Mouse (Mus musculus) urinary bladder, postnatal 25 days (tissue): Measurements from ENCODE around the gene Pecam1.
"Not testable (repeated sequence)": the region's sequence is repeated elsewhere in the genome, so short reads cannot be mapped to it uniquely, and the experiment has no call there.

ENCODE experiments used
- DNase-seq: peaks from one replicate; pipeline ENCODE4 v3.0.0; 2022; ENCODE audit warnings: low spot score

Gene Pecam1

GRCm38 (mm10) chr11:106750121-106750751 is at the start of gene Pecam1:
Gene Pecam1 (minus strand): TSS chr11:106750628.
- no peak for DNase-seq

DNA sequence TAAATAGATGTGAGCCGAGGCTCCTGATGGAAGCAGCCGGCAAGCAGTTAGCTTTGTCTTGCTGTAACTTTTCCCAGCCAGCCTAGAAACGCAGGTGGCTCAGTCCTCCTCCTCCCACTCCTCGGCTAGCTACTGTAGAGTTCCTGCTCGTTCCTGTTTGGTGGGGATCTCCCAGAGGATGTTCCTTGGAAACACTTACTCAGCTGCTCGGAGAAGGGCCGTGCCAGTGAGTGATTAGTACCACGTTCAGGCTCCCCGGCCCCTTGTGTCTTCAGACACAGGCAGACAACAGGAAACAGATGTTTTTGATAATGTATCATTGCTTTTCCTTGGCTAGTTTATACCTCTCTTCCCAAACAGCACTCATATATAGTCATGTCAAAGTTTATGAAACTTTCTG is 45.3 kb upstream of the Pecam1 start:
- no peak for DNase-seq

DNA sequence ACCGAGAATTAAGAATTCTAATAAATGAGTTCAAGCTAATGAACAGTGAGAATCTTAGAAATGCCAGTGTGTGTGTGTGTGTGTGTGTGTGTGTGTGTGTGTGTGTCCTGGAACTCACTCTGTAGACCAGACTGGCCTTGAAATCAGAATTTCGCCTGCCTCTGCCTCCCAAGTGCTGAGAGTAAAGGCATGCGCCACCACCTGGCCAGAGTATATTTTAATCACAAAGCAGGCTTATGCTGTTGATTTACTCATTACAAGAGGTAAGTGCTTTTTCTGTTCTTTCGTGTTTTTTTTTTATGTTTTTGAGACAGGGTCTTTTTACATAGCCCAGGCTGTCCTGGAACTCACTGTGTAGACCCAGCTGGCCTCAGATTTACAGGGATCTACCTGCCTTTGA is 43.4 kb upstream of the Pecam1 start:
- no peak for DNase-seq

DNA sequence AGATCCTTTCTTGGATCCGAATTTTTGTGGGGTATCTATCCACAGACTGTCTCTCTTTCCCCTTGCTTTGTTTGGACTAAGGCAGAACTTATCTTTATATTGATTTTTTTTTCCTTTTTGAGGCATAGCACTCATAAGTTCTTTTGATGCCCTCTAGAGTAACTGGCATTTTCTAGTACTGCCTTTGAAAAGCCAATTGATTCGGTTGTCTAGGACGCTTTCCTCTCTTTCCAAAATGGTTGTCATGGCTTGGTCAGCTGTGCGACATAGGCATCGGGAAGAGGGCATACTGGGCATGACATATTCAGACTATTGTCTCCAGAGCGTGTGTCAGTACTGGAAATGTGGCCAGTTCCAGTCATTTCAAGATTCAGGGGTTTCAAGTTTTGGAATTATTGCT is 39.2 kb upstream of the Pecam1 start:
- no peak for DNase-seq

GRCm38 (mm10) chr11:106788775-106789459 is 38.5 kb upstream of the Pecam1 start, which contains the start of the genes Ddx5 and Cep95:
Gene Ddx5 (minus strand): TSS chr11:106789185.
Gene Cep95 (plus strand): TSS chr11:106789252.
- DNase-seq, result peak; percentile 92

DNA sequence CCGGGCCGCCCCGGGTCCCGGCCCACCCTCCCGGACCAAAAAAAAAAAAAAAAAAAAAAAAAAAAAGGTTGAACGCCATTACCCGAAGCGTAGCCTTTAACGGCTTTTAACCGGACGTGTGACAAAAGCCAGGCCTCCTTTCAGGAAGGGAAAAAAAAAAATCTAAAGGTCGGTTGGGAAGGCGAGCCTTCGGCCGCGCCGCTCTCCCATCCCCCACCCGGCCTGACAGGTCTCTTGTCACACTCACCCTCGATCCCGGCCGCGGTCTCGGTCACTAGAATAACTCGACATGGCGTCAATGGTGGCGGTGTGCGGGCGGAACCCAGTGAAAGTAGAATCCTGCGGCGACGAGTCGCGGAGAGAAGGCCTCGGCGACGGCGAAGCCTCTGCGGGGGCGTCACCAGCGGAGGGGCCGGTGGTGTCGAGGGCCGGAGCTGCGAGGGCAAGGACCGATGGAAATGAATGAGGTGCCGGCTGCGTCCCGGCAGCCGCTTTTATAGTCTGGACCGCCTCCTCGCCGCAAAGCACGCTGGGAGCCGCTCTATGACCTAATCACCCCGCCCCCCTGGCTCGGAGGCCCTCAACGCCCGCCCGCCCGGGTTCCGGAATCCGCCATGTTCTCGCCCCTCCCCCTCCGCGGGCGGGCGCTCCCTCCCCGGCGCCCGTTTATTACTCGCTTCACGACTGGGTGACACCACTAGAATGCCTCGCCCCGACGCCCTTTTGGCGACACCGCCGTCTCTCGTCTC is 37.8 kb upstream of the Pecam1 start:
- peak; percentile 99 for DNase-seq

DNA sequence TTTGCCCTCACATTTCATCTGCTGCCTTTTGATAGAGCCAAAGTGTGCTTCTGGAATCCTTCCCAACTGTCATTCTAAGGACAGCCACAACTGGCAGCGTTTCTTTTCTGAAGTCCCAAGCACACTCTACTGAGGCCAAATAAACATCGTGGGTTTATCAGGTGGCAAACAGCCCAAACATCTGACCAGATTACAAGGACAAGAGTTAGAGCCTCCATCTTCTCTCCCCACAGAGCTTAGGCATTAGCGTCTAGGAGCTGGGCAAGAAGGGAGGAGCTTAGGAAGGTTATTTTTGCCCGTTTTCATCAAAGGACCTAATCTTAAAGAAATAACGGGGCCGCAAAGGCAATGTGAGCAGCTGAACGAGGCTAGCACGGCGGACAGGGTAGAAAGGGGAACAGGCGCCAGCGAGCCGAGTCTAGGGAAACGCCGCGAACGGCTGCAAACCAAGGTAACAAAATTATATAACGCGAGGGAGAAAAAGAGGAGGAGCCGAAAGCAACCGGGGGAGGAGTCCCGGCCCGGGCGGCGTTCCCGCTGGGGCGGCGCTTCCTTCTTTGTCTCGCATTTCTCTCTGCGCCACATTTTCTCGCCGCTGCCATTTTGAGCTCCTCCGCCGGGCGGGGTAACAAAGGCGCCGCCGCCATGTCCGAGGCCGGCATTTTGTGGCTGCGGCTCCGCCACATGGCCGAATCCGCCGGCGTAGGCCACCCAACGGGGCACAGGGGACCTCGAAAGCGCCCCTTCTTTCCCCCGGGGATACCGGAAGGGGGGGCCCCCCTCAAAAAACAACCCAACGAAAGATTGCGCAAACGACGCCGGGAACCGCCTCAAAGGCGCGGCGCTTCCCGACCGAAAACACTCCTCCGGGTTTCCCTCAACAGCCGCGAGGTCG is 37.0 kb upstream of the Pecam1 start:
- DNase-seq, result peak; percentile 81

DNA sequence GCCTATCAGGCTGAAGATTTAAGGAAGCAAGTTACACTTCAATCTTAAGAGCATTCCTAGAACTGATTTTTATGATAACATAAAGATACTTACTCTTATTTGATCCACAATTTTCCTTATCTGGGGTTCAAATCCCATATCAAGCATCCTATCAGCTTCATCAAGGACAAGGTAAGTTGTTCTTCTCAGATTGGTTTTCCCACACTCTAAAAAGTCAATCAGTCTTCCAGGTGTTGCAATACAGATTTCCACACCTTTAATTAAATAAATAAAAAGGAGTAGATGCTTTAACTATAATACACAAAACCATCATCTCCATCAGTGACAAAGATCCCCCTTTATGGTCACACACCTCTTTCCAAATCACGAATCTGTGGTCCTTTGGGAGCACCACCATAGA is 34.6 kb upstream of the Pecam1 start:
- no peak for DNase-seq

GRCm38 (mm10) chr11:106784476-106784875 is 34.0 kb upstream of the Pecam1 start:
- DNase-seq, result no peak

DNA sequence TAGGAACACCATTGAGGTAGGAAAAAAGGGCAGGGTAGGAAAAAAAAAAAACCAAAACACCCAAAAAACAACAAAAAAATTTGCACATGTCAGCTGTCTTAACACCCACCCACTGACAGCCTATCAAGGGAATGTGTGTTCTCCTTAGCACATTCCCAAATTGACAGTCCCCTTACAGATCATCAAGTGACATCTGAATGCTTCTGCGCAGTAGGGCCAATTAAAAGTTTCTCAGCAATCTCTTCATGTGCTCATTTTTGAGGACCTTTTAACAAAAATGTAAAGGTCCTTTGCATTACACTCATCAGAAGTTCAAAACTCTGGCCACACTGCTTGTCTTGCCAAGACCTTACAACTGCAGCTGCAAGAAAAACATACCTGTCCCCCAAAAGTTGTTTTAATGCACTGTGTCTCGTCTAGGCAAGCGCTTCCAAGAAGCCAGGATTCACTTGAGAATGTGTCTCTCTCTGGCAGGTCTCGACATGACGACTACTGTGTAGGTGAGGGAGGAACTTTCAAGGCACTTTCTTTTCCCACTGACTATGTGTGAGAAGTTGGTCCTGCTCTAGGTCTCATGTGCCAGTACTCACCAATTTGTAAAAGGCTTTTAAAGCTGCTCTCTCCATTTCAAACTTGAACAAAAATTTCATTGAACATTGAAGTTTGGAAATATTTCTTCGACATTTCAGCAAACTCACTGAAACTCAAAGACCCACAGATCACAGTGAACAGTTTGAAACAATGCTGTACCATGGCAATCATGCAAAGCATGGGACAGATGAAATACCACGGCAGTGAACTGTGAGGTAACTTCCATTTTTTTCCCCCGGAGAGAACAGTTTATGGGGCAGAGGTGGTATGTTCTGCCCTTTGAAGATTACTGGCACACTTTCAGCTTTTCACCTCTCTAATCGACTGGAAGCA is 32.7 kb upstream of the Pecam1 start:
- no peak for DNase-seq

- not testable (repeated sequence) for DNase-seq
These were observed 31.8 kb upstream of the Pecam1 start for GRCm38 (mm10) chr11:106782271-106782670.

- DNase-seq, result no peak
These were observed 30.3 kb upstream of the Pecam1 start for GRCm38 (mm10) chr11:106780590-106781220.

- no peak for DNase-seq
These were observed 29.6 kb upstream of the Pecam1 start for GRCm38 (mm10) chr11:106780089-106780425.

GRCm38 (mm10) chr11:106779388-106780088 is 29.1 kb upstream of the Pecam1 start, which contains the start of gene Polg2:
Gene Polg2 (minus strand): TSS chr11:106779537.
- DNase-seq, result peak; percentile 88

DNA sequence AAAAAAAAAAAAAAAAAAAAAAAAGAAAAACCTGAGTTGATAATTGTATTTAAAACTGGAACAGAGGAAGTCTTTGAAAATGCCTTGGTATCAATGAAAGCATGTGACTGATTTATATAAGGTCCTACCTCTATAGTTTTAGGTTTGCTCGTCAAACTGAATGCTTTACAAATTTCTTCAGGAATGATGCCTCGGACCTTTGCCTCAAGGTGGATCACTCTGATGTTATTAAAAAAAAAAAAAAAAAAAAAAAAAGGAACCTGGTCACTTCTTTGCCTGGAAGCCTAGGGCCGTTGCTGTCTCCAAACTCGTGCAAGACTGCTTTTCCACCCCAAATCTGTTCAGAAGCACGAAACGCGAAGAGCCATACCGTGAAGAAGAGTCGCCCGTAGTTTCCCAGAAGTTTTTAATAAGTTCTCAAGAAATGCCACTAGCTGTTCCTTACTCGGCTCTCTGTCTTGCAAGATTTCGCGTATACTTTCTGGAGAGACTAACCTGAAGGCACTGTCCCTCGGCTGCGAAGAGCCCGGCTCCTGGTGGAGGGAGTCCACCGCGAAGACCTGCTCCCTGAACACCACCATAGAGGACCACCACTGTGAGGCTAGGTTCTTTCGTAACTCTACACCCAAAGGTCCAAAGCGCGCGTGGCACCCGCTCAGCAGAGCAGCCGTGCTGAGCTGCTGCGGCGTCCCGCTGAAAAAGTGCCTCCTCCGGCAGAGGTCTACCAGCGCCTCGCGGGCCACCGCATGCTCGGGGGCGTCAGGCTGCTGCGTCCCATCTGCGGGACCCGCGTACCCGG is 28.4 kb upstream of the Pecam1 start:
- no peak for DNase-seq

DNA sequence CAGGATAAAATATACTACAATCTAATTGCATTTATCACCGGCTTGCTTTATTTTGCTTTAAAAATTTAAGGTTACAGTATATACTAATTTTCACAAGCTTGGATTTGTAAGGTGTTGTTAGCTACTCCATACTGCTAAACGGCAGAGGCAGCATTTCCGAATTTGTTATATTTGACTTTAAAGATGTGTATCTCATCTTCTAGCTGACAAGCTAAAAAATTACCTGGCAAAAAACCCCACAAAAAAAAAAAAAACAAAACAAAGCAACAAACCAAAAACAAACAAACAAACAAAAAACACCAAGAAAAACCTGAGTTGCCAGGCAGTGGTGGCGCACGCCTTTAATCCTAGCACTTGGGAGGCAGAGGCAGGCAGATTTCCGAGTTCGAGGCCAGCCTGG is 27.7 kb upstream of the Pecam1 start:
- DNase-seq, result no peak

- no peak for DNase-seq
These were observed 27.0 kb upstream of the Pecam1 start for GRCm38 (mm10) chr11:106777395-106777794.

DNA sequence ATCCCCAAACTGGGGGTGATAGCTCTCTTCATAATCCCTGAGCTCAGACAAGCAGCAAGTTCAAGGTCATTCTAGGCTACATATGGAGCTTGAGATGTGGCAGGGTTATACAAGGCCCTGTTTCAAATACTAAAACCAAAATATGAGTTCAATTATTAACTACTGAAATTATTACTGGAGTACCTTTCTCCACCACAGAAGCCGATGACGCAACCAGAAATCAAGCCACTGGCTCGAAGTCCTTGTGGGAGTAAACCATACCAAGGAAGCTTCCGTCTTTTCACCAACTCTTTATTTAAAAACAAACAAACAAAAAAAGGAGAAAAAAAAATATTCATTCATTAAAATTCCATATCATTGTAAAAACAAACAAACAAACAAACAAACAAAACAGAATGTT is 26.5 kb upstream of the Pecam1 start:
- no peak for DNase-seq

DNA sequence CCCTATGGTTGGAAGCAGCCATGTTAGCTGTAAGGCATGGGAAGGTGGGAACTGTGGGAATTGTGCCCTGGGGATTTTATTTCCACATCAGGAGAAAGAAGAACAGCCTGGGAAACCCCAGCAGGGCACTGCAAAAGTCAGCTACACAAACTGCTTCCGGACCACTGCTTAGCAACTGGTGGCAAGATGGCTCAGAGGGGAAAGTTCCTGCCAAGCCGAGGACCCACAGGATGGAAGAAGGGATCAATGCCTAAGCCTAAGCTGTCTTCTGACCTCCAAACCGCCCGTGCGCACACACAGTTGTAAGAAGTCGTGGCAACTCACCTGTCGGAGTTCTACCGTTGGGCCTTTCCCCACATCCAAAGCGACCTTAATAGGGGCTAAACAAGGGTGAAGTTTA is 22.6 kb upstream of the Pecam1 start:
- DNase-seq, result no peak
